Mouse (Mus musculus) adrenal gland, adult 18-20 months (tissue): Measurements from ENCODE around the gene Zfp764. TPM values are rescaled to one million over a fixed set of nuclear protein-coding genes. Genes with fewer than 3 reads are reported as not detected.
A peak's percentile ranks its signal among the peaks of the same experiment; 100 is the strongest.
"Not testable (repeated sequence)": the region's sequence is repeated elsewhere in the genome, so short reads cannot be mapped to it uniquely, and the experiment has no call there.

Experiments
- DNase-seq, 2 experiments: peaks; one replicate each; pipeline ENCODE4 v3.0.0; 2021 to 2022; ENCODE audit warnings: low spot score in 2 of 2
- total RNA-seq, 2 experiments: library from RNA; stranded (reverse); gene quantifications; 1 replicate in 1 of 2; 2 replicates in 1 of 2; pipeline ENCODE4 v1.2.3; 2021

Zfp764 gene
- total RNA-seq, 2 experiments from 2014 or later, result 6.6 to 6.9 TPM

- no peak for DNase-seq
Measured at GRCm38 (mm10) chr7:127392251-127392824, 14.3 kb downstream of the Zfp764 start.

GRCm38 (mm10) chr7:127391538-127391937 is 15.1 kb downstream of the Zfp764 start:
- no peak for DNase-seq

- DNase-seq, result no peak
Measured at GRCm38 (mm10) chr7:127390306-127390705, 16.3 kb downstream of the Zfp764 start.

- not testable (repeated sequence) for DNase-seq
Measured at GRCm38 (mm10) chr7:127388201-127388600, 18.4 kb downstream of the Zfp764 start.

- peak; percentile 84 to 87 for DNase-seq
Measured at GRCm38 (mm10) chr7:127386641-127387392, 19.8 kb downstream of the Zfp764 start, which contains the start of gene 9130019O22Rik. Gene 9130019O22Rik, minus strand, starts transcription at chr7:127387166.

GRCm38 (mm10) chr7:127385560-127385959 is 21.1 kb downstream of the Zfp764 start:
- DNase-seq, result not testable (repeated sequence)

GRCm38 (mm10) chr7:127378310-127378921 is 28.2 kb downstream of the Zfp764 start:
- no peak for DNase-seq

- peak; percentile 88 to 89 for DNase-seq
Measured at GRCm38 (mm10) chr7:127375271-127376245, 31.1 kb downstream of the Zfp764 start, which contains the start of gene Zfp747. Gene Zfp747, minus strand, starts transcription at chr7:127376050.

- not testable (repeated sequence) for DNase-seq
Measured at GRCm38 (mm10) chr7:127371870-127372269, 34.8 kb downstream of the Zfp764 start.

GRCm38 (mm10) chr7:127371213-127371612 is 35.4 kb downstream of the Zfp764 start:
- DNase-seq, result no peak

GRCm38 (mm10) chr7:127366249-127366648 is 40.4 kb downstream of the Zfp764 start:
- DNase-seq, result no peak

- DNase-seq, result no peak
Measured at GRCm38 (mm10) chr7:127364166-127364565, 42.5 kb downstream of the Zfp764 start.

GRCm38 (mm10) chr7:127363475-127363921 is 43.1 kb downstream of the Zfp764 start:
- no peak for DNase-seq

- DNase-seq, result not testable (repeated sequence)
Measured at GRCm38 (mm10) chr7:127362418-127362817, 44.2 kb downstream of the Zfp764 start.

- DNase-seq, result no peak
Measured at GRCm38 (mm10) chr7:127361449-127361848, 45.2 kb downstream of the Zfp764 start.

GRCm38 (mm10) chr7:127360265-127360664 is 46.4 kb downstream of the Zfp764 start:
- no peak for DNase-seq

- DNase-seq, result no peak
Measured at GRCm38 (mm10) chr7:127358472-127358871, 48.1 kb downstream of the Zfp764 start.

GRCm38 (mm10) chr7:127357871-127358270 is 48.8 kb downstream of the Zfp764 start:
- no peak for DNase-seq

GRCm38 (mm10) chr7:127355796-127356195 is 50.8 kb downstream of the Zfp764 start:
- DNase-seq, result no peak
